Mouse (Mus musculus): ENCODE measurements at regions not wholly inside any gene's neighbourhood (a gene's known extent, or its start where the extent isn't known, plus 50 kb on each side); places are given as distances from the start of the nearest gene placed in this dataset.

DNA sequence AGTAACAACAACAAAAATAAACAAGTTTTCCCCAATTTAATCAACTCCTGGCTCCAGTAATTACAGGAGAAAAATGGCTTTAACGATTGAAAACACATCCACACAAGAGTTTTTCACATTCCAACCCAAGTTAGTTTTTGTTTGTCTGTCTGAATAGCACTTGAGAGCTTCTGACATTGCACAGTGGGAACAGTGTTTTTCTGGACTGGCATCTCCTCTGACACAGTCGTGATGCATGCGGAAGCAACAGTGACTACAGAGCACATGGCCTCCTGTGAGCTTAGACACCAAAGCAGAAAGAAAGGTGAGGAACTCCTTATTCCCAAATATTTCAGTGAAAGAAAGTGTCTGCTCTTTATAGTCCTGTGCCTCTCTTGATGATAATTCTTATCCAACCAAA lies 191.7 kb upstream of the Spaca1 start:
- TF ChIP-seq POLR2A (IDR thresholded peaks at IDR 0.05; ENCODE audit: low read depth, low read length) (no peak), CTCF (conservative IDR thresholded peaks at IDR 0.05; ENCODE audit: insufficient read depth, insufficient read length, low read depth, low read length) (no peak)

Data from kidney, adult 2 months (tissue).